Mouse (Mus musculus): ENCODE measurements around the gene Zranb1. TPM values are rescaled to one million over a fixed set of nuclear protein-coding genes. Genes with fewer than 3 reads are reported as not detected.

The Zranb1 gene
- polyA plus RNA-seq, 1 experiment, result 4.2 TPM

- no peak for TF ChIP-seq CTCF (IDR thresholded peaks at IDR 0.05; ENCODE audit: extremely low read depth, insufficient read depth, insufficient read length, insufficient replicate concordance)
- TF ChIP-seq POLR2A (IDR thresholded peaks at IDR 0.05; ENCODE audit: low read depth, low read length), result no peak
- H3K4me3 ChIP-seq (ENCODE audit: extremely low read depth, insufficient read depth, insufficient read length), result no peak overlapping the region
- WGBS, result 93% methylated on average over 14 of the region's 14 CpGs
- no peaks in the 10 kb centered on the region for H3K4me1 ChIP-seq (ENCODE audit: control insufficient read depth, insufficient read depth, insufficient read length)
- no peaks in the 10 kb centered on the region for H3K36me3 ChIP-seq (ENCODE audit: control insufficient read depth, insufficient read depth, low read length)
- no peaks in the 10 kb centered on the region for H3K27me3 ChIP-seq (ENCODE audit: control insufficient read depth, insufficient read depth, low read length)
- no peak for DNase-seq (ENCODE audit: low read depth in 1 of 2, low spot score in 2 of 2)
- H3K27ac ChIP-seq (ENCODE audit: insufficient read depth, low read length), result no peak overlapping the region
Observed at GRCm38 (mm10) chr7:133014631-133015030, 83.7 kb downstream of the Zranb1 start.

- no peaks in the 10 kb centered on the region for H3K27me3 ChIP-seq (ENCODE audit: control insufficient read depth, insufficient read depth, low read length)
- WGBS, result 85% methylated on average over 7 of the region's 7 CpGs
- H3K36me3 ChIP-seq (ENCODE audit: control insufficient read depth, insufficient read depth, low read length), result no peaks in the 10 kb centered on the region
- no peaks in the 10 kb centered on the region for H3K4me1 ChIP-seq (ENCODE audit: control insufficient read depth, insufficient read depth, insufficient read length)
- no peak for DNase-seq (ENCODE audit: low read depth in 1 of 2, low spot score in 2 of 2)
- H3K4me3 ChIP-seq (ENCODE audit: extremely low read depth, insufficient read depth, insufficient read length), result no peak overlapping the region
- TF ChIP-seq POLR2A (IDR thresholded peaks at IDR 0.05; ENCODE audit: low read depth, low read length) (no peak), CTCF (IDR thresholded peaks at IDR 0.05; ENCODE audit: extremely low read depth, insufficient read depth, insufficient read length, insufficient replicate concordance) (no peak)
- H3K27ac ChIP-seq (ENCODE audit: insufficient read depth, low read length), result no peak overlapping the region
Observed at GRCm38 (mm10) chr7:133015416-133016070, 84.6 kb downstream of the Zranb1 start.

GRCm38 (mm10) chr7:133018961-133019360, 88.0 kb downstream of the Zranb1 start:
- no peaks in the 10 kb centered on the region for H3K27me3 ChIP-seq (ENCODE audit: control insufficient read depth, insufficient read depth, low read length)
- TF ChIP-seq CTCF (IDR thresholded peaks at IDR 0.05; ENCODE audit: extremely low read depth, insufficient read depth, insufficient read length, insufficient replicate concordance) (no peak), POLR2A (IDR thresholded peaks at IDR 0.05; ENCODE audit: low read depth, low read length) (no peak)
- no peak overlapping the region for H3K4me3 ChIP-seq (ENCODE audit: extremely low read depth, insufficient read depth, insufficient read length)
- WGBS, result 84% methylated on average over 7 of the region's 7 CpGs
- DNase-seq (ENCODE audit: low read depth in 1 of 2, low spot score in 2 of 2), result no peak
- no peaks in the 10 kb centered on the region for H3K4me1 ChIP-seq (ENCODE audit: control insufficient read depth, insufficient read depth, insufficient read length)
- H3K27ac ChIP-seq (ENCODE audit: insufficient read depth, low read length), result no peak overlapping the region
- no peaks in the 10 kb centered on the region for H3K36me3 ChIP-seq (ENCODE audit: control insufficient read depth, insufficient read depth, low read length)

GRCm38 (mm10) chr7:133019481-133020020, 88.6 kb downstream of the Zranb1 start:
- no peak overlapping the region for H3K27ac ChIP-seq (ENCODE audit: insufficient read depth, low read length)
- H3K4me3 ChIP-seq (ENCODE audit: extremely low read depth, insufficient read depth, insufficient read length), result no peak overlapping the region
- DNase-seq (ENCODE audit: low read depth in 1 of 2, low spot score in 2 of 2), result no peak
- H3K36me3 ChIP-seq (ENCODE audit: control insufficient read depth, insufficient read depth, low read length), result no peaks in the 10 kb centered on the region
- H3K4me1 ChIP-seq (ENCODE audit: control insufficient read depth, insufficient read depth, insufficient read length), result no peaks in the 10 kb centered on the region
- TF ChIP-seq POLR2A (IDR thresholded peaks at IDR 0.05; ENCODE audit: low read depth, low read length), result no peak
- no peak for TF ChIP-seq CTCF (IDR thresholded peaks at IDR 0.05; ENCODE audit: extremely low read depth, insufficient read depth, insufficient read length, insufficient replicate concordance)
- WGBS, result 60% methylated on average over 6 of the region's 6 CpGs
- no peaks in the 10 kb centered on the region for H3K27me3 ChIP-seq (ENCODE audit: control insufficient read depth, insufficient read depth, low read length)

GRCm38 (mm10) chr7:133024694-133025093, 93.8 kb downstream of the Zranb1 start:
- TF ChIP-seq POLR2A (IDR thresholded peaks at IDR 0.05; ENCODE audit: low read depth, low read length) (no peak), CTCF (IDR thresholded peaks at IDR 0.05; ENCODE audit: extremely low read depth, insufficient read depth, insufficient read length, insufficient replicate concordance) (no peak)
- 50% methylated on average over 1 of the region's 1 CpGs for WGBS
- H3K36me3 ChIP-seq (ENCODE audit: control insufficient read depth, insufficient read depth, low read length), result no peaks in the 10 kb centered on the region
- no peaks in the 10 kb centered on the region for H3K27me3 ChIP-seq (ENCODE audit: control insufficient read depth, insufficient read depth, low read length)
- no peak overlapping the region for H3K4me3 ChIP-seq (ENCODE audit: extremely low read depth, insufficient read depth, insufficient read length)
- H3K27ac ChIP-seq (ENCODE audit: insufficient read depth, low read length), result no peak overlapping the region
- no peak for DNase-seq (ENCODE audit: low read depth in 1 of 2, low spot score in 2 of 2)
- H3K4me1 ChIP-seq (ENCODE audit: control insufficient read depth, insufficient read depth, insufficient read length), result no peaks in the 10 kb centered on the region

GRCm38 (mm10) chr7:133027930-133028329, 97.0 kb downstream of the Zranb1 start:
- no peak for DNase-seq (ENCODE audit: low read depth in 1 of 2, low spot score in 2 of 2)
- no peak overlapping the region for H3K27ac ChIP-seq (ENCODE audit: insufficient read depth, low read length)
- no peaks in the 10 kb centered on the region for H3K4me1 ChIP-seq (ENCODE audit: control insufficient read depth, insufficient read depth, insufficient read length)
- H3K4me3 ChIP-seq (ENCODE audit: extremely low read depth, insufficient read depth, insufficient read length), result no peak overlapping the region
- no peak for TF ChIP-seq POLR2A (IDR thresholded peaks at IDR 0.05; ENCODE audit: low read depth, low read length)
- no peak for TF ChIP-seq CTCF (IDR thresholded peaks at IDR 0.05; ENCODE audit: extremely low read depth, insufficient read depth, insufficient read length, insufficient replicate concordance)
- 92% methylated on average over 4 of the region's 4 CpGs for WGBS
- no peaks in the 10 kb centered on the region for H3K36me3 ChIP-seq (ENCODE audit: control insufficient read depth, insufficient read depth, low read length)
- no peaks in the 10 kb centered on the region for H3K27me3 ChIP-seq (ENCODE audit: control insufficient read depth, insufficient read depth, low read length)

- Histone ChIP-seq H3K4me1 (ENCODE audit: control insufficient read depth, insufficient read depth, insufficient read length) (no peaks in the 10 kb centered on the region), H3K4me3 (ENCODE audit: extremely low read depth, insufficient read depth, insufficient read length) (no peak overlapping the region), H3K27me3 (ENCODE audit: control insufficient read depth, insufficient read depth, low read length) (no peaks in the 10 kb centered on the region), H3K27ac (ENCODE audit: insufficient read depth, low read length) (no peak overlapping the region), H3K36me3 (ENCODE audit: control insufficient read depth, insufficient read depth, low read length) (no peaks in the 10 kb centered on the region)
- 76% methylated on average over 8 of the region's 8 CpGs for WGBS
- no peak for TF ChIP-seq POLR2A (IDR thresholded peaks at IDR 0.05; ENCODE audit: low read depth, low read length)
- TF ChIP-seq CTCF (IDR thresholded peaks at IDR 0.05; ENCODE audit: extremely low read depth, insufficient read depth, insufficient read length, insufficient replicate concordance), result no peak
- DNase-seq (ENCODE audit: low read depth in 1 of 2, low spot score in 2 of 2), result no peak
Observed at GRCm38 (mm10) chr7:133029004-133029403, 98.1 kb downstream of the Zranb1 start.

Measured in spleen, adult 2 months (tissue).